Mouse (Mus musculus): Measurements from ENCODE around the gene Haao. TPM values are rescaled to one million over a fixed set of nuclear protein-coding genes. Genes with fewer than 3 reads are reported as not detected.

Haao gene
- polyA plus RNA-seq, 1 experiment: 0.08 TPM

- no peak for TF ChIP-seq CTCF (IDR thresholded peaks at IDR 0.05; ENCODE audit: borderline replicate concordance, extremely low read depth, insufficient read depth, insufficient read length)
- TF ChIP-seq POLR2A (IDR thresholded peaks at IDR 0.05; ENCODE audit: borderline replicate concordance, extremely low read depth, insufficient read depth, insufficient read length, poor library complexity, severe bottlenecking): no peak
These were observed 37.3 kb upstream of the Haao start for GRCm38 (mm10) chr17:83885021-83885582.

GRCm38 (mm10) chr17:83882788-83883187, 35.0 kb upstream of the Haao start:
- DNase-seq (ENCODE audit: low read depth): no peak
- TF ChIP-seq POLR2A (IDR thresholded peaks at IDR 0.05; ENCODE audit: borderline replicate concordance, extremely low read depth, insufficient read depth, insufficient read length, poor library complexity, severe bottlenecking) (no peak), CTCF (IDR thresholded peaks at IDR 0.05; ENCODE audit: borderline replicate concordance, extremely low read depth, insufficient read depth, insufficient read length) (no peak)

More at GRCm38 (mm10) chr17:83885021-83885582, 37.3 kb upstream of the Haao start:
- DNase-seq (ENCODE audit: low read depth): no peak

- no peak for DNase-seq (ENCODE audit: low read depth)
These were observed 33.3 kb upstream of the Haao start for GRCm38 (mm10) chr17:83881071-83881470.

DNA sequence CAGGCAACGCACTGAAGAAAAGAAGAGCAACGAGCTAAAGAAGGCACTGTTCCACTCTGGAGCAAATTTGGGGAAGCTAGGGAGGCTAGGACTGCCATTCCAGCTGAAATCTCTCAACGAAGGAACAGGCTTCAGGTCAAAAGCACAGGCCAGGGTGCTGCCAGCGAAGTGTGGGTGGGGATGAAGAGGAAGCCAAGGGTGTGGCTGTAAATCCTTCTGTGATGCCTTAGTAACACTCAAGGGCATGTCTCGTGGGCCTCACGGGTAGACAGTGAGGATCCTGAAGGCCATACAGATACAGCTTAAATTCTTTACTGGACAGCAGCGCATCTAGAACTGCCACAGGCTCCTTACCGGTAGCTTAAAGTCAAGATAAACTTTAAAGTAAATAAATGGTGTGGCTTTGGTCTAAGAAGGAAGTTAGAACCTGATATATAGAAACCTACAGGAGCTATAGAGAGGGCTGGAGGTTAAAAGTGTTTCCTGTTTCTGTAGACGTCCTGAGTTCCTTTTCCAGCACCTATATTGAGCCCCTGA, 32.5 kb upstream of the Haao start:
- TF ChIP-seq POLR2A (IDR thresholded peaks at IDR 0.05; ENCODE audit: borderline replicate concordance, extremely low read depth, insufficient read depth, insufficient read length, poor library complexity, severe bottlenecking): no peak
- no peak for TF ChIP-seq CTCF (IDR thresholded peaks at IDR 0.05; ENCODE audit: borderline replicate concordance, extremely low read depth, insufficient read depth, insufficient read length)
- DNase-seq (ENCODE audit: low read depth): no peak

More at GRCm38 (mm10) chr17:83881071-83881470, 33.3 kb upstream of the Haao start:
- TF ChIP-seq CTCF (IDR thresholded peaks at IDR 0.05; ENCODE audit: borderline replicate concordance, extremely low read depth, insufficient read depth, insufficient read length) (no peak), POLR2A (IDR thresholded peaks at IDR 0.05; ENCODE audit: borderline replicate concordance, extremely low read depth, insufficient read depth, insufficient read length, poor library complexity, severe bottlenecking) (no peak)

DNA sequence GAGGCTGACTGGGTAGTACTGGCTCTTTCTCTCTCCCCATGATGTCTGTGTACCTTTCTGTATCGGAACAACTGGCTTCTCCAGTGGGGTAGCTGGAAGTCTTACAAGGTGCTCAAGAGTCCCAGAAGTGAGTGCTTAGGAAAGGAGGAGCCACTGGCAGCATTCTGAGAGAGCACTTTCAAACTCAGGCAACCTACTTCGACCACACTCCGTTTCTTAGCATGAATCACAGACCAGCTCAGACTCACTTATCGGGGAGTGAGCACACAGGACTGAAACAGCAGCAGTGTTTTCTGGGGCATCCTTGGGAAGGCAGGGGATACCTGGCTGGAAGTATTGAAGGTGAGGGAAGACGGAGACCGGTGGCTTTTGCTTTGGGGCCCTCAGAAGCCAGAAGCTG, 31.9 kb upstream of the Haao start:
- DNase-seq (ENCODE audit: low read depth): no peak
- TF ChIP-seq CTCF (IDR thresholded peaks at IDR 0.05; ENCODE audit: borderline replicate concordance, extremely low read depth, insufficient read depth, insufficient read length) (no peak), POLR2A (IDR thresholded peaks at IDR 0.05; ENCODE audit: borderline replicate concordance, extremely low read depth, insufficient read depth, insufficient read length, poor library complexity, severe bottlenecking) (no peak)

- no peak for TF ChIP-seq POLR2A (IDR thresholded peaks at IDR 0.05; ENCODE audit: borderline replicate concordance, extremely low read depth, insufficient read depth, insufficient read length, poor library complexity, severe bottlenecking)
- DNase-seq (ENCODE audit: low read depth): peak; percentile 44
These were observed 26.8 kb upstream of the Haao start for GRCm38 (mm10) chr17:83874610-83875009.

GRCm38 (mm10) chr17:83873363-83874141, 25.8 kb upstream of the Haao start:
- peak; percentile 32 for DNase-seq (ENCODE audit: low read depth)
- TF ChIP-seq POLR2A (IDR thresholded peaks at IDR 0.05; ENCODE audit: borderline replicate concordance, extremely low read depth, insufficient read depth, insufficient read length, poor library complexity, severe bottlenecking) (no peak), CTCF (IDR thresholded peaks at IDR 0.05; ENCODE audit: borderline replicate concordance, extremely low read depth, insufficient read depth, insufficient read length) (no peak)

GRCm38 (mm10) chr17:83872806-83873348, 25.1 kb upstream of the Haao start:
- TF ChIP-seq CTCF (IDR thresholded peaks at IDR 0.05; ENCODE audit: borderline replicate concordance, extremely low read depth, insufficient read depth, insufficient read length) (peak; percentile 98), POLR2A (IDR thresholded peaks at IDR 0.05; ENCODE audit: borderline replicate concordance, extremely low read depth, insufficient read depth, insufficient read length, poor library complexity, severe bottlenecking) (no peak)
- peak; percentile 94 for DNase-seq (ENCODE audit: low read depth)

DNA sequence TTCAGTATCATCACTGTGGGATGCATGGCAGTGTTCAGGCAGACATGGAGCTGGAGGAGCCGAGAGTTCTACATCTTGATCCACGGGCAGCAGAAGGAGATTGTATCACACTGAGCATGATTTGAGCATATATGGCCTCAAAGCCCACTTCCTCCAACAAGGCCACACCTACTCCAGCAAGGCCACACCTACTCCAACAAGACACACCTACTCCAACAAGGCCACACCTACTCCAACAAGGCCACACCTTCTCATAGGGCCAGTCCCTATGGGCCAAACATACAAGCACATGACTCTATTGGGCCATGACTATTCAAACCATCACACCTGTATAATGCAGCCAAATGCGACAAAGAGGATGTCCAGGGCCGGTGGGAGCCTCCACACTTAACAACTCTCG, 23.6 kb upstream of the Haao start:
- TF ChIP-seq CTCF (IDR thresholded peaks at IDR 0.05; ENCODE audit: borderline replicate concordance, extremely low read depth, insufficient read depth, insufficient read length) (no peak), POLR2A (IDR thresholded peaks at IDR 0.05; ENCODE audit: borderline replicate concordance, extremely low read depth, insufficient read depth, insufficient read length, poor library complexity, severe bottlenecking) (no peak)
- DNase-seq (ENCODE audit: low read depth): no peak

DNA sequence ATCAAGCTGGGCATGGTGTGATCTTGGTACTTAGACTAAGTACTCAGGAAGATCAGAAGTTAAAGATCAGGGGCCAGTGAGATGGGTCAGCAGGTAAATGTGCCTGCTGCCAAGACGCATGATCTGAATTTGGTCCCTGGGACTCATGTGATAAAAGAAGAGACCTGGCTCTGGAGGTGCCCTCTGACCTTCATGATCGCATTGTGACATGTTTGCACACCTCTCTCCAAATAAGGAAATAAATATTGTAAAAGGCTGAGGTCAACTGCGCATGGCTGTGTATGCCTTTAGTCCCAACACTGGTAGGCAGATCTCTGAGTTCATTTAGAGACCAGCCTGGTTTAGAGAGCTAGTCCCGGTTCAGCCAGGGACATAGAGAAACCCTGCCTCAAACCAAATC, 22.6 kb upstream of the Haao start:
- no peak for DNase-seq (ENCODE audit: low read depth)
- TF ChIP-seq CTCF (IDR thresholded peaks at IDR 0.05; ENCODE audit: borderline replicate concordance, extremely low read depth, insufficient read depth, insufficient read length) (no peak), POLR2A (IDR thresholded peaks at IDR 0.05; ENCODE audit: borderline replicate concordance, extremely low read depth, insufficient read depth, insufficient read length, poor library complexity, severe bottlenecking) (no peak)

GRCm38 (mm10) chr17:83866582-83866981, 18.8 kb upstream of the Haao start:
- DNase-seq (ENCODE audit: low read depth): peak; percentile 76
- TF ChIP-seq POLR2A (IDR thresholded peaks at IDR 0.05; ENCODE audit: borderline replicate concordance, extremely low read depth, insufficient read depth, insufficient read length, poor library complexity, severe bottlenecking) (no peak), CTCF (IDR thresholded peaks at IDR 0.05; ENCODE audit: borderline replicate concordance, extremely low read depth, insufficient read depth, insufficient read length) (peak; percentile 84)

Measured in brain, embryonic 14.5 days (tissue).